Mouse (Mus musculus) limb, embryonic 14.5 days (tissue): ENCODE data around the gene Glipr2. TPM values are rescaled to one million over a fixed set of nuclear protein-coding genes. Genes with fewer than 3 reads are reported as not detected.

Experiments
- ATAC-seq: fragments of 200-750 bp; cut with Nextera tagmentation; 2 replicates; pipeline ENCODE4 v1.8.0; 2017; ENCODE audit warnings: low read depth, moderate number of reproducible peaks, moderate TSS enrichment; ENCODE audit not compliant: low FRiP score
- DNase-seq: peaks from one replicate; pipeline ENCODE4 v3.0.0-alpha.2; 2015; ENCODE audit warnings: low spot score
- H3K27ac ChIP-seq: fragments of 300-500 bp; sonication (generic); replicated peaks from 2 replicates; pipeline ENCODE4 v1.5.1; 2014; ENCODE audit warnings: low read depth, mild to moderate bottlenecking, low read length, moderate library complexity, mixed read lengths
- H3K27me3 ChIP-seq: fragments of 300-500 bp; sonication (generic); 2 replicates; pipeline ENCODE4 v1.6.1; 2014; ENCODE audit warnings: low read length, mixed read lengths; ENCODE audit not compliant: control insufficient read depth, insufficient read depth
- H3K36me3 ChIP-seq: fragments of 300-500 bp; sonication (generic); 2 replicates; pipeline ENCODE4 v1.6.1; 2014; ENCODE audit warnings: mild to moderate bottlenecking, low read length, moderate library complexity, mixed read lengths; ENCODE audit not compliant: control insufficient read depth, insufficient read depth
- H3K4me1 ChIP-seq: fragments of 300-500 bp; sonication (generic); 2 replicates; pipeline ENCODE4 v1.6.1; 2014; ENCODE audit warnings: antibody characterized with exemption, low read length, mixed read lengths; ENCODE audit not compliant: control insufficient read depth, insufficient read depth
- H3K4me2 ChIP-seq: fragments of 300-500 bp; sonication (generic); replicated peaks from 2 replicates; pipeline ENCODE4 v1.6.1; 2014; ENCODE audit warnings: low read depth, mild to moderate bottlenecking, low read length, moderate library complexity; ENCODE audit not compliant: severe bottlenecking
- H3K4me3 ChIP-seq: fragments of 300-500 bp; sonication (generic); replicated peaks from 2 replicates; pipeline ENCODE4 v1.5.1; 2014; ENCODE audit warnings: low read length
- H3K9ac ChIP-seq: fragments of 300-500 bp; sonication (generic); 2 replicates; pipeline ENCODE4 v1.6.1; 2014; ENCODE audit warnings: mild to moderate bottlenecking, low read depth, low read length, moderate library complexity; ENCODE audit not compliant: severe bottlenecking
- H3K9me3 ChIP-seq: fragments of 300-500 bp; sonication (generic); 2 replicates; pipeline ENCODE4 v1.6.1; 2016; ENCODE audit warnings: low read length; ENCODE audit not compliant: control insufficient read depth
- POLR2A ChIP-seq: fragments of 200-500 bp; IDR thresholded peaks from 2 replicates; pipeline ENCODE4 v1.8.0; 2012; ENCODE audit warnings: inconsistent platforms, mild to moderate bottlenecking, moderate library complexity, borderline replicate concordance; ENCODE audit not compliant: insufficient read depth, insufficient read length; ENCODE audit errors: extremely low read depth
- WGBS: fragments of 180-500 bp; shearing (Covaris S2); extraction: QIAGEN DNeasy Blood & Tissue Kit; methylation state at CpG from one replicate; pipeline ENCODE4 v1.1.7; 2014; 5-methylcytosine and 5-hydroxymethylcytosine counted together
- polyA plus RNA-seq, 2 experiments: library from polyadenylated mRNA; depleted of rRNA in 1 of 2; stranded (reverse) in 1 of 2; unstranded in 1 of 2; fragments of >200 nt; fragmentation: Nextera tagmentation in 1 of 2; extraction: Ambion mirVana in 1 of 2; gene quantifications; 2 replicates each; pipeline versions ENCODE4 v1.2.1 to v1.2.3; 2012 to 2014

Glipr2 gene
- polyA plus RNA-seq, 2 experiments: 67.0 to 121 TPM

DNA sequence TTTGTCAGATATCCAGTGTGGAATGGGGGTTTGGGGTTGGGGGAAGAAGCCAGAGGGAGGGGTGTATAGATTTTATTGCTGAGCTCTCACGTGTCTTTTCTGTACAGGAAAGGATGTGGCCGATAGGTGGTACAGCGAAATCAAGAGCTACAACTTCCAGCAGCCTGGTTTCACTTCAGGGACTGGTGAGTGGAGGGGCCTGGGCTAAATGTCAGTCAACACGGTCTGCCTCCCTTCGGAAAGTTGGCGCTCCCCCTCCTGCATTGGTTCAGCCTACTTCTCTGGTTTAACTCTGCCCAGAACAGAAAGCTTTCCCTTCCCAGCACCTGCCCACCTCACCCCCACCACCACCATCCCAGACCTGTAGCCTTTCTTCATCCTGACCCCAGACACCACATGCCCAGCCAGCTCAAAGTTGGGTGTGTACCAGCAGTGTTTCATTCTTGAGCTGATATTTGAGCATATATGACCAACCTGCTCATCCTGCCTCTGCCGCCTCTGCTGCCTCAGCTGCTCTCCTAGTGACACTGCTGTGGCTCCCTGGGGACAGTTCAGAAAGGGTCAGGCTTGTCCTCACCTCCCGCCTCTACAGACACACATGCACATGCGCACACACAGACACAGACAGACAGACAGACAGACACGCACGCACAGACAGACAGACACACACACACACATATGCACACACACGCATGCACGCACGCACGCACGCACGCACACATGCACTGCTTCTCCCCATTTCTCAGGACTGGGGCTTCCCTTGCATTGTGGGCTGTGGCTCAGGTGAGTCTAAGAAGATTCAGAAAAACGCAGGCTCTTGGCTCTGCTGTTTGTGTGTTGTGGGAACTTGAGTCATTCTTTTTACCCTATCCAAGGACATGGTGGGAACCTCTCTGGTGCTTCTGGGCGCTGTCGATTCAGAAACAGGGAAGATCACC, 13.5 kb downstream of the Glipr2 start:
- Histone ChIP-seq H3K27me3 (no peaks in the 10 kb centered on the region), H3K4me1 (peaks cover 20% of the 10 kb centered on the region), H3K9ac (no peak overlapping the region), H3K4me2 (no peak overlapping the region), H3K27ac (no peak overlapping the region), H3K36me3 (peaks cover 19% of the 10 kb centered on the region), H3K9me3 (no peaks in the 10 kb centered on the region), H3K4me3 (no peak overlapping the region)
- no peak for ATAC-seq
- no peak for DNase-seq
- TF ChIP-seq POLR2A: no peak
- WGBS: 83% methylated on average over 20 of the region's 20 CpGs

DNA sequence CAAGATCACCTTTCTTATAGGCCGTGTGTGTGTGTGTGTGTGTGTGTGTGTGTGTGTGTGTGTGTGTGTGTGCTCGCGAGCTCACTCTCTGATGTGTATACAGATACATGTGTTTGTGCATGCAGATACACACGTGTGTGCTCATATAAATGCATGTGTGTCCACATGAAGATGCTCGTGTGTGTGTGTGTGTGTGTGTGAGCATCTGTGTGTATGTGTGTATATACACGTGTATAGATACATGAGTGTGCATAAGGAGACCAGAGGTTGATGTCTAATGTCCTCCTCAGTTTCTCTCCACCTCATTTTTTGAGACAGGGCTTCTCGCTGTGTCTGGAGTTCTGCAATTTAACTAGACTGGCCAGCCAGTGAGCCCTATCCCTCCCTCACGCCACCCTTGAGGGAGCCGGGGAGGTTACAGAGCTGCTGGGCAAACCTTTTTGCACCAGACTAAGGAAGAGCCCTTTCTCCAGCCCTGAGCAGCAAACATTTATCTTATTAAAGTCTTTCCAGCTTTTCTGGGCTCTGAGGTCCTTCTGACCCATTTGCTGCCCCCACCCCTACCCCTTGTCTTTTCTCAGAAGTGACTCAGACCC, 14.4 kb downstream of the Glipr2 start:
- peaks cover 19% of the 10 kb centered on the region for H3K36me3 ChIP-seq
- no peak overlapping the region; the same call in 1 of the 2 replicates for H3K4me3 ChIP-seq
- peaks cover 20% of the 10 kb centered on the region for H3K4me1 ChIP-seq
- no peaks in the 10 kb centered on the region for H3K9me3 ChIP-seq
- DNase-seq (no peak), ATAC-seq (no peak)
- 0 out of 2 replicates have a peak overlapping the region, but pooled peaks have one; percentile 21 for H3K9ac ChIP-seq
- 55% methylated on average over 9 of the region's 9 CpGs for WGBS
- H3K4me2 ChIP-seq: peak overlapping the region; percentile 26
- H3K27ac ChIP-seq: peak overlapping the region; percentile 63
- no peaks in the 10 kb centered on the region for H3K27me3 ChIP-seq
- TF ChIP-seq POLR2A: no peak

DNA sequence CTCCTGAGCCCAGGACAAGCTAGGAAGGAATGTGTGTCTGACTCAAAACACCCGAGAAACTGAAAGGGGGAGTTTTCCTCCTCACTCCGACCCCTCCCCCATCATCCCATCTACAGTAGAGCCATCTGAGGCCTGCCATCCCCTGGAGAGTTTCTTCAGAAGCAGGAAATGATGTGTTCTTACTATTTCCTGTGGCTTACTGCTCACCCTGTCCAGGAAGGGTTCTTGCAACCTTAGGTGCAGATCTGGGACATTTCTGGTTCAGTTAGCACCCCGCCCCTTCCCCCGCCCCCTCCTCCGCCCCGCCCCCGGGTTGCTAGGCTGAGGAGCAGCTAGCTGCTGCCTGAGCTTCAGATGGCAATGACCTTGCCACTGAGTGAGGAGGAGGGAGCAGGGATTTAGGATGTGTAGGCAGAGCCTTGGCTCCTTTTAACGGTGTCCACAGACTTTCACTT, 15.0 kb downstream of the Glipr2 start:
- H3K4me2 ChIP-seq: peak overlapping the region; percentile 26; the same call in 1 of the 2 replicates
- DNase-seq (peak; percentile 48), ATAC-seq (peak; percentile 58; the same call in 1 of the 2 replicates)
- H3K27ac ChIP-seq: peak overlapping the region; percentile 63
- no peaks in the 10 kb centered on the region for H3K9me3 ChIP-seq
- no peak overlapping the region; the same call in 1 of the 2 replicates for H3K4me3 ChIP-seq
- peak overlapping the region; percentile 21; the same call in 1 of the 2 replicates for H3K9ac ChIP-seq
- H3K36me3 ChIP-seq: peaks cover 19% of the 10 kb centered on the region
- H3K27me3 ChIP-seq: no peaks in the 10 kb centered on the region
- H3K4me1 ChIP-seq: peaks cover 20% of the 10 kb centered on the region
- no peak for TF ChIP-seq POLR2A
- WGBS: 7% methylated on average over 7 of the region's 8 CpGs

DNA sequence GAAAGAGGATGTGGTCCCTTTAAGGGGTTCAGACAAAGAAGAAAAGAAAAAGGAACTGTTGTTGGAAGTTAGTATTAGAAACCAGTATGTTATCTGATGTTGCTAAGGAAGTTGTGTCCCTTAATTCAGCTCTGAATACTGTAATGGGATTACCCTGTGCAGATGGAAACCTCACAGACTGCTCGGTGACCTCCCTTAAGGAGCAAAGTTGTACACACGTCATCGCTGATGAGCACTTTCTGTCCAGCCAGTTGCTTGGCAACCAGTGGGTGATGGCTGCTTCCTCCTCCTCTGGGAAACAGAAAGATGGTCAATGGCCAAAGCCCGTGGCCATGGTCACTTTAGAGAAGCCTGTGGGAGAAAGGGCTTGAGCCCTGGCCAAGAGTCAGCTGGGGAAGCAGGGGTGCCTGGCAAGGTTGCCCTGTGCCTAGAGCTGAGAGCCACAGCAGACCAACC, 16.4 kb downstream of the Glipr2 start:
- no peak overlapping the region for H3K9ac ChIP-seq
- ATAC-seq (no peak), DNase-seq (peak; percentile 23)
- no peaks in the 10 kb centered on the region for H3K9me3 ChIP-seq
- H3K4me1 ChIP-seq: peaks cover 26% of the 10 kb centered on the region
- TF ChIP-seq POLR2A: no peak
- 77% methylated on average over 4 of the region's 4 CpGs for WGBS
- no peaks in the 10 kb centered on the region for H3K27me3 ChIP-seq
- no peak overlapping the region for H3K27ac ChIP-seq
- no peak overlapping the region for H3K4me2 ChIP-seq
- H3K36me3 ChIP-seq: peaks cover 19% of the 10 kb centered on the region
- H3K4me3 ChIP-seq: no peak overlapping the region

DNA sequence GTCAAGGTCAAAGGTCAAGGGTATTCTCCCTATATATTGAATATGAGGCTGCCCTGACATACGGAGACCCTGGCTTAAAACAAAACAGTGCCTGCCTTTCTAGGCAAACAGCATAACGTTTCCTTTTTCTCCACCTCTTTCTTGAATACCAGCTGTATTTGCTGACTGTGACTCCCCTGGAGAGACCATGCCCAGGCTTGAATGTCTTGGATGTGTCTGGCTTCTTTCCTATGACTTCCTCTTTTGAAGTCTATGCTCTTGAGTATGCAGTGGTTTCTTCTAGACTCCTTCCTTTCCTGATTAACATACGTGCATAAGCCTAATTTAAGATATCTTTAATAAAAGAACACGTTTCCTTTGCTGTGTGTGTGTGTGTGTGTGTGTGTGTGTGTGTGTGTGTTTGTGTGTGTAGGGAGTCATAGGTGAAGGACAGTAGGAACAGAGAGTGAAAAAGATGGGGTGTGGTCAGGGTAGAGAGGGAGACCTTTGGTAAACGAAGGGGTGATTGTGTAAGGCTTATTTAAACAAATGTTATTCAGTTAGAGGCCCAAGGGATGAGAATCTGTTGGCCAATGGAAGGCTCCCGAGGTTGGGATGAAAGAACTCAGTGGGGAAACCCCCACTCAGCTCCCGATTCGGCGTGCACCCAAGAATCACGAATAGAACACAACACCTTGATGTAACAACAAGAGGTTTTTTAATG, 17.9 kb downstream of the Glipr2 start:
- H3K4me3 ChIP-seq: no peak overlapping the region
- no peaks in the 10 kb centered on the region for H3K9me3 ChIP-seq
- H3K36me3 ChIP-seq: peaks cover 19% of the 10 kb centered on the region
- 79% methylated on average over 10 of the region's 10 CpGs for WGBS
- no peak overlapping the region for H3K9ac ChIP-seq
- no peaks in the 10 kb centered on the region for H3K27me3 ChIP-seq
- peaks cover 27% of the 10 kb centered on the region for H3K4me1 ChIP-seq
- H3K4me2 ChIP-seq: no peak overlapping the region
- H3K27ac ChIP-seq: no peak overlapping the region
- ATAC-seq (no peak), DNase-seq (no peak)
- TF ChIP-seq POLR2A: no peak
